In genomic region chr11:97569806-97570205, GRCm38 (mm10) we compare ENCODE assay signal across 14 mouse cellular contexts. TPM values are rescaled to one million over a fixed set of nuclear protein-coding genes. Genes with fewer than 3 reads are reported as not detected.
DNase-seq lines count a peak whose midpoint lies in the region; ATAC-seq and TF ChIP-seq lines count a peak whose summit lies in the region.
"Had no signal": no experiment of that assay in that cellular context is flagged by ENCODE, and none has a peak within 500 bp of the region (broad histone marks: within the 10 kb centered on the region; RNA-seq: fewer than 3 reads in every experiment).

No protein-coding gene starts in this region.

- no peak for TF ChIP-seq POLR2A in ES-Bruce4 (IDR thresholded peaks at IDR 0.05; ENCODE audit: insufficient read depth, low read length)

- WGBS in forebrain, embryonic 13.5 days = 31% methylated on average over 3 of the region's 3 CpGs
- WGBS in midbrain, embryonic 12.5 days = 42% methylated on average over 3 of the region's 3 CpGs
- 45% methylated on average over 3 of the region's 3 CpGs for WGBS in liver, postnatal 0 days (ENCODE audit: insufficient replicate concordance)

- DNase-seq in cerebellum, adult 11-12 months = peak; percentile 51
- DNase-seq in cerebellum, postnatal 4 days (ENCODE audit: low spot score in 2 of 2) = no peak
- DNase-seq in liver, postnatal 0 days = no peak
- DNase-seq in gastrocnemius, postnatal 14 days = no peak
- DNase-seq in right cerebral cortex, postnatal 10 days (ENCODE audit: low spot score in 2 of 2) = no peak
- DNase-seq: heart, adult 11 months; lung, postnatal 36 days; right cerebral cortex, postnatal 14 days had no signal

- peak overlapping the region; percentile 23; the same call in 1 of the 2 replicates for H3K27ac ChIP-seq in ES-Bruce4 (ENCODE audit: insufficient read depth, low read length)
- peak overlapping the region; percentile 97 for H3K27ac ChIP-seq in forebrain, embryonic 13.5 days
- H3K27ac ChIP-seq in midbrain, embryonic 12.5 days (replicated peaks) = 0 out of 2 replicates have a peak overlapping the region, but pooled peaks have one; percentile 21
- H3K27ac ChIP-seq in liver, postnatal 0 days (ENCODE audit: low read depth) = no peak overlapping the region
- H3K27ac ChIP-seq: embryonic facial prominence, embryonic 15.5 days; heart, embryonic 15.5 days; liver, embryonic 15.5 days had no signal

- TF ChIP-seq CTCF in ES-Bruce4 (IDR thresholded peaks at IDR 0.05; ENCODE audit: low read depth, low read length) = no peak
- no peak for TF ChIP-seq CTCF in liver, postnatal 0 days (IDR thresholded peaks at IDR 0.05; ENCODE audit: low read depth)

- peak overlapping the region; percentile 79 for H3K4me2 ChIP-seq in forebrain, embryonic 13.5 days
- H3K4me2 ChIP-seq in midbrain, embryonic 12.5 days (replicated peaks) = no peak overlapping the region
- no peak overlapping the region for H3K4me2 ChIP-seq in liver, postnatal 0 days (ENCODE audit: low read depth, low read length)
- H3K4me2 ChIP-seq: embryonic facial prominence, embryonic 15.5 days; heart, embryonic 15.5 days; liver, embryonic 15.5 days had no signal

- peaks cover 9% of the 10 kb centered on the region for H3K4me1 ChIP-seq in ES-Bruce4 (ENCODE audit: control insufficient read depth, insufficient read depth, low read length)
- peaks cover 95% of the 10 kb centered on the region for H3K4me1 ChIP-seq in forebrain, embryonic 13.5 days
- H3K4me1 ChIP-seq in midbrain, embryonic 12.5 days = peaks cover 91% of the 10 kb centered on the region
- no peaks in the 10 kb centered on the region for H3K4me1 ChIP-seq in liver, postnatal 0 days (ENCODE audit: insufficient read depth)

- no peaks in the 10 kb centered on the region for H3K36me3 ChIP-seq in ES-Bruce4 (ENCODE audit: control insufficient read depth, insufficient read depth, low read length, poor library complexity, severe bottlenecking)
- H3K36me3 ChIP-seq in forebrain, embryonic 13.5 days (ENCODE audit: poor library complexity, severe bottlenecking) = no peaks in the 10 kb centered on the region
- H3K36me3 ChIP-seq in midbrain, embryonic 12.5 days = no peaks in the 10 kb centered on the region
- no peaks in the 10 kb centered on the region for H3K36me3 ChIP-seq in liver, postnatal 0 days (replicated peaks; ENCODE audit: insufficient read depth, low read length)
- H3K36me3 ChIP-seq: embryonic facial prominence, embryonic 15.5 days; heart, embryonic 15.5 days; liver, embryonic 15.5 days had no signal

- no peak overlapping the region; the same call in 1 of the 2 replicates for H3K9ac ChIP-seq in ES-Bruce4 (ENCODE audit: low read depth, poor library complexity, severe bottlenecking)
- peak overlapping the region; percentile 53 for H3K9ac ChIP-seq in forebrain, embryonic 13.5 days
- no peak overlapping the region for H3K9ac ChIP-seq in midbrain, embryonic 12.5 days (replicated peaks)
- H3K9ac ChIP-seq in liver, postnatal 0 days (replicated peaks) = no peak overlapping the region
- H3K9ac ChIP-seq: embryonic facial prominence, embryonic 15.5 days; heart, embryonic 15.5 days; liver, embryonic 15.5 days had no signal

- H3K27me3 ChIP-seq in ES-Bruce4 (ENCODE audit: control insufficient read depth, insufficient read depth, low read length, poor library complexity, severe bottlenecking) = no peaks in the 10 kb centered on the region
- H3K27me3 ChIP-seq in forebrain, embryonic 13.5 days = peaks cover 2% of the 10 kb centered on the region; the same call in 1 of the 2 replicates
- H3K27me3 ChIP-seq in midbrain, embryonic 12.5 days = peaks cover 70% of the 10 kb centered on the region
- peaks cover 85% of the 10 kb centered on the region for H3K27me3 ChIP-seq in liver, postnatal 0 days (ENCODE audit: insufficient read depth, low read length)

- no peaks in the 10 kb centered on the region for H3K9me3 ChIP-seq in ES-Bruce4 (replicated peaks; ENCODE audit: control insufficient read depth, insufficient read depth, low read length, poor library complexity, severe bottlenecking)
- H3K9me3 ChIP-seq in forebrain, embryonic 13.5 days (replicated peaks) = no peaks in the 10 kb centered on the region
- no peaks in the 10 kb centered on the region for H3K9me3 ChIP-seq in midbrain, embryonic 12.5 days
- H3K9me3 ChIP-seq in liver, postnatal 0 days (ENCODE audit: low read length) = no peaks in the 10 kb centered on the region
- H3K9me3 ChIP-seq: embryonic facial prominence, embryonic 15.5 days; heart, embryonic 15.5 days; liver, embryonic 15.5 days had no signal

- intact Hi-C loops in gastrocnemius, postnatal 14 days (cut with DNase I; ENCODE audit: low total_unique reads) = loop anchor here (10.0 kb wide), 1 partner anchor 85 kb away; no protein-coding TSS in a partner anchor

- TF ChIP-seq EP300 in ES-Bruce4 (IDR thresholded peaks at IDR 0.05; ENCODE audit: insufficient read depth, low read depth, low read length) = no peak
- no peak for TF ChIP-seq EP300 in liver, postnatal 0 days (IDR thresholded peaks at IDR 0.05; ENCODE audit: low read depth)

- ATAC-seq in forebrain, embryonic 13.5 days = no peak
- no peak for ATAC-seq in midbrain, embryonic 12.5 days (ENCODE audit: low FRiP score, low read depth)
- no peak for ATAC-seq in liver, postnatal 0 days

- no peak overlapping the region for H3K4me3 ChIP-seq in ES-Bruce4 (ENCODE audit: low read depth, low read length)
- H3K4me3 ChIP-seq in forebrain, embryonic 13.5 days = 0 out of 2 replicates have a peak overlapping the region, but pooled peaks have one; percentile 10
- H3K4me3 ChIP-seq in midbrain, embryonic 12.5 days = no peak overlapping the region
- H3K4me3 ChIP-seq in liver, postnatal 0 days (ENCODE audit: low read depth, low read length) = no peak overlapping the region
- H3K4me3 ChIP-seq: embryonic facial prominence, embryonic 15.5 days; heart, embryonic 15.5 days; liver, embryonic 15.5 days had no signal

RNA-seq across cellular contexts. Expression of gene Srcin1, which starts 6.2 kb away (rescaled TPM):
- 7.7 and 8.3 TPM in 2 replicates for polyA plus RNA-seq in ES-Bruce4 (2011; ENCODE audit: insufficient read depth, insufficient read length, low read depth, missing spikeins)
- polyA plus RNA-seq in forebrain, embryonic 13.5 days (2015; fragmentation: Nextera tagmentation; extraction: Ambion mirVana) = 5.6 and 6.4 TPM in 2 replicates
- 6.5 and 7.3 TPM in 2 replicates for polyA plus RNA-seq in midbrain, embryonic 12.5 days (2016; fragmentation: Nextera tagmentation; extraction: Ambion mirVana)
- 0.02 and 0.05 TPM in 2 replicates for polyA plus RNA-seq in liver, postnatal 0 days (2015; fragmentation: Nextera tagmentation; extraction: Ambion mirVana)
- total RNA-seq in gastrocnemius, postnatal 14 days (2021) = under 1 TPM; 0.51 to 0.64 TPM
- polyA plus RNA-seq: liver, embryonic 15.5 days had no signal

RNA-seq across cellular contexts. Expression of gene Epop, which starts 59.7 kb away (rescaled TPM):
- polyA plus RNA-seq in ES-Bruce4 (2011; ENCODE audit: insufficient read depth, insufficient read length, low read depth, missing spikeins) = 39.3 and 44.1 TPM in 2 replicates
- 3.5 and 3.9 TPM in 2 replicates for polyA plus RNA-seq in forebrain, embryonic 13.5 days (2015; fragmentation: Nextera tagmentation; extraction: Ambion mirVana)
- polyA plus RNA-seq in midbrain, embryonic 12.5 days (2016; fragmentation: Nextera tagmentation; extraction: Ambion mirVana) = 14.2 and 16.2 TPM in 2 replicates
- polyA plus RNA-seq in liver, postnatal 0 days (2015; fragmentation: Nextera tagmentation; extraction: Ambion mirVana) = 1.1 and 1.6 TPM in 2 replicates
- 1 to 10 TPM in 1 of 2 experiments, under 1 TPM in 1; 0.60 to 1.3 TPM for total RNA-seq in gastrocnemius, postnatal 14 days (2021)
